Mouse (Mus musculus): Measurements from ENCODE around the gene Gpx1. TPM values are rescaled to one million over a fixed set of nuclear protein-coding genes. Genes with fewer than 3 reads are reported as not detected.

Gpx1 gene
- polyA plus RNA-seq, 1 experiment = 381 TPM

GRCm38 (mm10) chr9:108378234-108378633 lies 39.5 kb downstream of the Gpx1 start:
- no peak for DNase-seq (ENCODE audit: low read depth)
- TF ChIP-seq POLR2A (IDR thresholded peaks at IDR 0.05; ENCODE audit: borderline replicate concordance, extremely low read depth, insufficient read depth, insufficient read length, poor library complexity, severe bottlenecking) = no peak
- no peak for TF ChIP-seq CTCF (IDR thresholded peaks at IDR 0.05; ENCODE audit: borderline replicate concordance, extremely low read depth, insufficient read depth, insufficient read length)

- no peak for DNase-seq (ENCODE audit: low read depth)
- TF ChIP-seq POLR2A (IDR thresholded peaks at IDR 0.05; ENCODE audit: borderline replicate concordance, extremely low read depth, insufficient read depth, insufficient read length, poor library complexity, severe bottlenecking) (no peak), CTCF (IDR thresholded peaks at IDR 0.05; ENCODE audit: borderline replicate concordance, extremely low read depth, insufficient read depth, insufficient read length) (no peak)
Measured at GRCm38 (mm10) chr9:108378736-108379135, 40.0 kb downstream of the Gpx1 start.

GRCm38 (mm10) chr9:108379294-108379693 lies 40.6 kb downstream of the Gpx1 start:
- DNase-seq (ENCODE audit: low read depth) = no peak
- TF ChIP-seq POLR2A (IDR thresholded peaks at IDR 0.05; ENCODE audit: borderline replicate concordance, extremely low read depth, insufficient read depth, insufficient read length, poor library complexity, severe bottlenecking) (no peak), CTCF (IDR thresholded peaks at IDR 0.05; ENCODE audit: borderline replicate concordance, extremely low read depth, insufficient read depth, insufficient read length) (no peak)

- TF ChIP-seq POLR2A (IDR thresholded peaks at IDR 0.05; ENCODE audit: borderline replicate concordance, extremely low read depth, insufficient read depth, insufficient read length, poor library complexity, severe bottlenecking) (no peak), CTCF (IDR thresholded peaks at IDR 0.05; ENCODE audit: borderline replicate concordance, extremely low read depth, insufficient read depth, insufficient read length) (no peak)
- DNase-seq (ENCODE audit: low read depth) = no peak
Measured at GRCm38 (mm10) chr9:108381382-108381781, 42.7 kb downstream of the Gpx1 start.

- no peak for DNase-seq (ENCODE audit: low read depth)
- TF ChIP-seq CTCF (IDR thresholded peaks at IDR 0.05; ENCODE audit: borderline replicate concordance, extremely low read depth, insufficient read depth, insufficient read length) = no peak
- TF ChIP-seq POLR2A (IDR thresholded peaks at IDR 0.05; ENCODE audit: borderline replicate concordance, extremely low read depth, insufficient read depth, insufficient read length, poor library complexity, severe bottlenecking) = no peak
Measured at GRCm38 (mm10) chr9:108385006-108385405, 46.3 kb downstream of the Gpx1 start.

- TF ChIP-seq POLR2A (IDR thresholded peaks at IDR 0.05; ENCODE audit: borderline replicate concordance, extremely low read depth, insufficient read depth, insufficient read length, poor library complexity, severe bottlenecking) = no peak
- TF ChIP-seq CTCF (IDR thresholded peaks at IDR 0.05; ENCODE audit: borderline replicate concordance, extremely low read depth, insufficient read depth, insufficient read length) = no peak
- no peak for DNase-seq (ENCODE audit: low read depth)
Measured at GRCm38 (mm10) chr9:108386816-108387215, 48.1 kb downstream of the Gpx1 start.

- no peak for DNase-seq (ENCODE audit: low read depth)
Measured at GRCm38 (mm10) chr9:108388601-108389000, 49.9 kb downstream of the Gpx1 start.

GRCm38 (mm10) chr9:108389220-108389619 lies 50.5 kb downstream of the Gpx1 start:
- TF ChIP-seq CTCF (IDR thresholded peaks at IDR 0.05; ENCODE audit: borderline replicate concordance, extremely low read depth, insufficient read depth, insufficient read length) (no peak), POLR2A (IDR thresholded peaks at IDR 0.05; ENCODE audit: borderline replicate concordance, extremely low read depth, insufficient read depth, insufficient read length, poor library complexity, severe bottlenecking) (no peak)

More at GRCm38 (mm10) chr9:108388601-108389000, 49.9 kb downstream of the Gpx1 start:
- no peak for TF ChIP-seq CTCF (IDR thresholded peaks at IDR 0.05; ENCODE audit: borderline replicate concordance, extremely low read depth, insufficient read depth, insufficient read length)
- no peak for TF ChIP-seq POLR2A (IDR thresholded peaks at IDR 0.05; ENCODE audit: borderline replicate concordance, extremely low read depth, insufficient read depth, insufficient read length, poor library complexity, severe bottlenecking)

More at GRCm38 (mm10) chr9:108389220-108389619, 50.5 kb downstream of the Gpx1 start:
- no peak for DNase-seq (ENCODE audit: low read depth)

Other genes starting within 250 kb of the Gpx1 start
- gene Apeh, start 244.3 kb upstream of the Gpx1 start, polyA plus RNA-seq (2012; rRNA removed) = 65.1 and 81.4 TPM in 2 replicates
- gene Bsn, start 148.5 kb upstream of the Gpx1 start, polyA plus RNA-seq (2012; rRNA removed) = 18.7 and 40.0 TPM in 2 replicates
- gene Dag1, start 74.9 kb upstream of the Gpx1 start, polyA plus RNA-seq (2012; rRNA removed) = 25.9 and 58.1 TPM in 2 replicates
- gene Nicn1, start 48.5 kb upstream of the Gpx1 start, polyA plus RNA-seq (2012; rRNA removed) = 113 and 115 TPM in 2 replicates
- gene Amt, start 42.0 kb upstream of the Gpx1 start, polyA plus RNA-seq (2012; rRNA removed) = 58.0 and 67.8 TPM in 2 replicates
- 124 and 160 TPM in 2 replicates for gene Rhoa, start 32.8 kb upstream of the Gpx1 start, polyA plus RNA-seq (2012; rRNA removed)
- gene Tcta, start 32.7 kb upstream of the Gpx1 start, polyA plus RNA-seq (2012; rRNA removed) = 34.6 and 39.0 TPM in 2 replicates
- 113 and 152 TPM in 2 replicates for gene Usp4, start 8.9 kb downstream of the Gpx1 start, polyA plus RNA-seq (2012; rRNA removed)
- 2.3 and 3.2 TPM in 2 replicates for gene 1700102P08Rik, start 53.9 kb downstream of the Gpx1 start, polyA plus RNA-seq (2012; rRNA removed)
- 1.4 and 1.5 TPM in 2 replicates for gene Ccdc36, start 89.6 kb downstream of the Gpx1 start, polyA plus RNA-seq (2012; rRNA removed)
- not detected in 2 replicates for gene BC048562, start 97.6 kb downstream of the Gpx1 start, polyA plus RNA-seq (2012; rRNA removed)
- 37.6 and 38.8 TPM in 2 replicates for gene Ccdc71, start 121.6 kb downstream of the Gpx1 start, polyA plus RNA-seq (2012; rRNA removed)
- 84.2 and 100 TPM in 2 replicates for gene Klhdc8b, start 122.7 kb downstream of the Gpx1 start, polyA plus RNA-seq (2012; rRNA removed)
- gene Lamb2, start 140.8 kb downstream of the Gpx1 start, polyA plus RNA-seq (2012; rRNA removed) = 42.9 and 49.3 TPM in 2 replicates
- 184 and 208 TPM in 2 replicates for gene Usp19, start 151.7 kb downstream of the Gpx1 start, polyA plus RNA-seq (2012; rRNA removed)
- 181 and 184 TPM in 2 replicates for gene Qars, start 168.8 kb downstream of the Gpx1 start, polyA plus RNA-seq (2012; rRNA removed)
- gene Qrich1, start 177.9 kb downstream of the Gpx1 start, polyA plus RNA-seq (2012; rRNA removed) = 166 and 169 TPM in 2 replicates
- gene Impdh2, start 221.4 kb downstream of the Gpx1 start, polyA plus RNA-seq (2012; rRNA removed) = 127 and 171 TPM in 2 replicates
- 47.8 and 67.8 TPM in 2 replicates for gene Ndufaf3, start 228.5 kb downstream of the Gpx1 start, polyA plus RNA-seq (2012; rRNA removed)
- gene Dalrd3, start 231.0 kb downstream of the Gpx1 start, polyA plus RNA-seq (2012; rRNA removed) = 190 and 347 TPM in 2 replicates
- gene Wdr6, start 239.8 kb downstream of the Gpx1 start, polyA plus RNA-seq (2012; rRNA removed) = 329 and 375 TPM in 2 replicates

Measured in brain, embryonic 14.5 days (tissue).